Mouse (Mus musculus): ENCODE data around the gene 1810010D01Rik.

- no peak for TF ChIP-seq CTCF (IDR thresholded peaks at IDR 0.05)
- TF ChIP-seq EP300 (IDR thresholded peaks at IDR 0.05; ENCODE audit: insufficient read depth, low read depth, low read length), result no peak
- no peak for TF ChIP-seq POLR2A (IDR thresholded peaks at IDR 0.05; ENCODE audit: insufficient read depth, low read depth, low read length)
These were observed 8.2 kb downstream of the 1810010D01Rik start for GRCm38 (mm10) chr7:145199711-145200110.

All from heart, adult 2 months (tissue).